Mouse (Mus musculus) kidney, postnatal 4 days (tissue): ENCODE results near the gene Prkag2.

Source experiments
- DNase-seq, 2 experiments: peaks; one replicate each; pipeline ENCODE4 v3.0.0; 2021; ENCODE audit warnings: mixed read lengths in 2 of 2

Prkag2 gene

GRCm38 (mm10) chr5:24967898-24968535, 132.4 kb downstream of the Prkag2 start:
- no peak for DNase-seq

GRCm38 (mm10) chr5:24963776-24964175, 136.7 kb downstream of the Prkag2 start:
- peak in 1 of 2 experiments; percentile 58 for DNase-seq

GRCm38 (mm10) chr5:24960791-24961190, 139.7 kb downstream of the Prkag2 start:
- DNase-seq: no peak

- DNase-seq: no peak
These were observed 140.7 kb downstream of the Prkag2 start for GRCm38 (mm10) chr5:24959758-24960157.

GRCm38 (mm10) chr5:24958596-24958995, 141.8 kb downstream of the Prkag2 start:
- no peak for DNase-seq

- no peak for DNase-seq
These were observed 143.6 kb downstream of the Prkag2 start for GRCm38 (mm10) chr5:24956891-24957290.

- no peak for DNase-seq
These were observed 147.3 kb downstream of the Prkag2 start for GRCm38 (mm10) chr5:24952842-24953741.

- DNase-seq: no peak
These were observed 148.2 kb downstream of the Prkag2 start for GRCm38 (mm10) chr5:24952212-24952611.

- DNase-seq: no peak
These were observed 149.4 kb downstream of the Prkag2 start for GRCm38 (mm10) chr5:24950891-24951574.

- no peak for DNase-seq
These were observed 150.4 kb downstream of the Prkag2 start for GRCm38 (mm10) chr5:24950039-24950438.

GRCm38 (mm10) chr5:24938046-24938822, 162.2 kb downstream of the Prkag2 start:
- no peak for DNase-seq

- DNase-seq: no peak
These were observed 164.0 kb downstream of the Prkag2 start for GRCm38 (mm10) chr5:24936451-24936850.

GRCm38 (mm10) chr5:24935446-24935845, 165.0 kb downstream of the Prkag2 start:
- peak; percentile 69 to 80 for DNase-seq

GRCm38 (mm10) chr5:24933760-24934159, 166.7 kb downstream of the Prkag2 start:
- DNase-seq: no peak

- peak; percentile 39 to 63 for DNase-seq
These were observed 168.8 kb downstream of the Prkag2 start for GRCm38 (mm10) chr5:24931578-24932185.

- no peak for DNase-seq
These were observed 169.4 kb downstream of the Prkag2 start for GRCm38 (mm10) chr5:24930831-24931577.

GRCm38 (mm10) chr5:24928816-24929215, 171.6 kb downstream of the Prkag2 start:
- no peak for DNase-seq

GRCm38 (mm10) chr5:24927706-24928105, 172.7 kb downstream of the Prkag2 start:
- no peak for DNase-seq

- DNase-seq: peak; percentile 70 to 74
These were observed 181.3 kb downstream of the Prkag2 start for GRCm38 (mm10) chr5:24919155-24919554.

GRCm38 (mm10) chr5:24916511-24916910, 183.9 kb downstream of the Prkag2 start:
- DNase-seq: no peak

GRCm38 (mm10) chr5:24915119-24915518, 185.3 kb downstream of the Prkag2 start:
- no peak for DNase-seq
